Mouse (Mus musculus) intestine, embryonic 16.5 days (tissue): ENCODE data around the gene Gab1. TPM values are rescaled to one million over a fixed set of nuclear protein-coding genes. Genes with fewer than 3 reads are reported as not detected.
A peak's percentile ranks its signal among the peaks of the same experiment; 100 is the strongest.

Experiments used
- ATAC-seq: fragments of 200-750 bp; cut with Nextera tagmentation; 2 replicates; pipeline ENCODE4 v1.8.0; 2017; ENCODE audit warnings: moderate TSS enrichment, moderate library complexity
- H3K27ac ChIP-seq: fragments of 300-500 bp; sonication (generic); 2 replicates; pipeline ENCODE4 v1.5.1; 2014; ENCODE audit warnings: mild to moderate bottlenecking, low read length
- H3K27me3 ChIP-seq: fragments of 300-500 bp; sonication (generic); replicated peaks from 2 replicates; pipeline ENCODE4 v1.6.1; 2014; ENCODE audit warnings: low read length, control low read depth, mixed read lengths; ENCODE audit not compliant: control insufficient read depth, insufficient read depth
- H3K36me3 ChIP-seq: fragments of 300-500 bp; sonication (generic); 2 replicates; pipeline ENCODE4 v1.6.1; 2014; ENCODE audit warnings: low read length, control low read depth; ENCODE audit not compliant: control insufficient read depth, insufficient read depth
- H3K4me1 ChIP-seq: fragments of 300-500 bp; sonication (generic); 2 replicates; pipeline ENCODE4 v1.6.1; 2014; ENCODE audit warnings: low read length, control low read depth, mixed read lengths; ENCODE audit not compliant: control insufficient read depth, insufficient read depth
- H3K4me2 ChIP-seq: fragments of 300-500 bp; sonication (generic); 2 replicates; pipeline ENCODE4 v1.6.1; 2014; ENCODE audit warnings: low read depth, low read length, control low read depth
- H3K4me3 ChIP-seq: fragments of 300-500 bp; sonication (generic); 2 replicates; pipeline ENCODE4 v1.5.1; 2014; ENCODE audit warnings: mild to moderate bottlenecking, low read length
- H3K9ac ChIP-seq: fragments of 300-500 bp; sonication (generic); 2 replicates; pipeline ENCODE4 v1.6.1; 2014; ENCODE audit warnings: low read depth, low read length
- H3K9me3 ChIP-seq: fragments of 300-500 bp; sonication (generic); 2 replicates; pipeline ENCODE4 v1.6.1; 2016; ENCODE audit warnings: low read length, control low read depth; ENCODE audit not compliant: control insufficient read depth
- WGBS: fragments of 180-500 bp; shearing (Covaris S2); extraction: QIAGEN DNeasy Blood & Tissue Kit; methylation state at CpG from one replicate; pipeline ENCODE4 v1.1.7; 2014; 5-methylcytosine and 5-hydroxymethylcytosine counted together
- polyA plus RNA-seq: library from polyadenylated mRNA; unstranded; fragments of >200 nt; fragmentation: Nextera tagmentation; extraction: Ambion mirVana; gene quantifications from 2 replicates; pipeline ENCODE4 v1.2.1, GENCODE M21; 2015

The Gab1 gene
- polyA plus RNA-seq, 1 experiment from 2014 or later, result 9.0 TPM

DNA sequence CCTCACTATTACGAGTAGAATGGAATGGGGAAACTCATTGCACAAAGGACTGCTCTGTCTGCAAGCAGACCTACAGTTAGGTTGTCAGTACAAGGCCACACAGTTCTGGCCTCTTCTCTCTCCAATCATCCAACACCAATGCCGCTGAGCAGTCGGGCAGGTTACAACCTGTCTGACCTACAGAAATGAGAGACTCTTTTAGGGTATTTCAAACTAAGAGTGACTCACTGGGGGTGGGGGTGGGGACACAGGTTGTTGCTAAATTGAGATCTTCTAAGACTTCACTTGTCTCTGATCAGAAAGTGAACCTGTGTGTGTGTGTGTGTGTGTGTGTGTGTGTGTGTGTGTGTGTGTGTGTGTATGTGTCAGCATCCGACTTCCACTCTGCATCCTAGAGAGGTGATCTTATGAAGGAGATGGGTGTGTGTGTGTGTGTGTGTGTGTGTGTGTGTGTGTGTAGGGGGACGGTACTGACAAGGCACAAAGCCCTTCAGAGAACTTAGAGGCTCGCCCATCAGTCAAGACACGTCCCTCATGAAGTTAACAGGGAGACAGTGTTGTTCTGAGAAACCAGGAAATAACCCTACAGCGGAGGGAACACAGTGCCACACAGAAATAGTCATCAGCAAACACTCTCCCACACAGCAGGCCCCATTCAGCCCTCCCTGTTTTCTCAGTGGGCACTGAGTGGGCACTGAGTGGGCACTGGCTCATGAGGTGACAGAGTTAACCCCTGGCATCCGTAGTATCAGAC, 27.7 kb downstream of the Gab1 start:
- no peaks in the 10 kb centered on the region for H3K36me3 ChIP-seq
- H3K27ac ChIP-seq, result peak overlapping the region; percentile 82
- H3K9ac ChIP-seq, result peak overlapping the region; percentile 50
- 50% methylated on average over 9 of the region's 9 CpGs for WGBS
- ATAC-seq, result peak; percentile 76
- no peaks in the 10 kb centered on the region for H3K27me3 ChIP-seq
- H3K9me3 ChIP-seq, result no peaks in the 10 kb centered on the region
- peak overlapping the region; percentile 6; the same call in 1 of the 2 replicates for H3K4me3 ChIP-seq
- H3K4me1 ChIP-seq, result peaks cover 47% of the 10 kb centered on the region
- peak overlapping the region; percentile 50 for H3K4me2 ChIP-seq

DNA sequence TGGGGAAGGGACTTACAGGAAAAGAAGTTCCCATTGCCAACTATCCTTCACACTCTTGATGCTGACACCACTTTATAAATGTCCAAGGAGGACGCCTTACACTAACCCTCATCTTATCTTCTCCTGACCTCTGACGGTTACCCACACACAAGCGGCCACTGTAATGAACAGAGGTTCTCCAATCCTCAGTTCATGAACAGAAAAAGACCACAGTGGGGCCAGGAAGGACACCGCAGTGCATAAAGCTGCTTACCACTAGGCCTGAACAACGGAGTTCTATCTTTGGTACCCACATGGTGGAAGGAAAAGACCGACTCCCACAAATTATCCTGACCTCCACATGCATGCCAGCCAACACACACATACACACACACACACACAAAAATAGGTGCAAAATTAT, 28.7 kb downstream of the Gab1 start:
- 73% methylated on average over 6 of the region's 6 CpGs for WGBS
- Histone ChIP-seq H3K4me2 (no peak overlapping the region), H3K27ac (no peak overlapping the region), H3K9ac (no peak overlapping the region), H3K4me1 (peaks cover 43% of the 10 kb centered on the region), H3K36me3 (no peaks in the 10 kb centered on the region), H3K27me3 (no peaks in the 10 kb centered on the region), H3K9me3 (no peaks in the 10 kb centered on the region), H3K4me3 (no peak overlapping the region)
- no peak for ATAC-seq

DNA sequence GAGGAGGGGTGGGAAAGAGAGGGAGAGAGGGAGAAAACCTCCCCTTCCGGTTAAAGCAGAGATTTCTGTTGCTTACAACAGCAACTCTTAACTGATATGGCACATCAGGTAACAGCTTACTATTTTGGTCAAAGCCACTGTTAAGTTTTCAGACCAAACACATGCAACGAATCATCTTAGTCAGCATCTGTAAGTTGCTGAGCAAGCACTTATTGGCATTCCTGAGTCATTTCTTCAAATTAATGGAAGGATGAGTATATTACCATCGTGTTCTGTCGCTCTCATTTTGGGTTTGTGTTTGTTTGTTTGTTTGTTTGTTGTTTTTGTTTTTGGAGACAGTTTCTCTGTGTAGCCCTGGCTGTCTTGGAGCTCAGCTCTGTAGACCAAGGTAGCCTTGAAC, 30.3 kb downstream of the Gab1 start:
- Histone ChIP-seq H3K4me2 (no peak overlapping the region), H3K36me3 (no peaks in the 10 kb centered on the region), H3K4me1 (peaks cover 41% of the 10 kb centered on the region), H3K9ac (no peak overlapping the region), H3K4me3 (no peak overlapping the region), H3K9me3 (no peaks in the 10 kb centered on the region), H3K27me3 (no peaks in the 10 kb centered on the region), H3K27ac (no peak overlapping the region)
- 88% methylated on average over 4 of the region's 4 CpGs for whole genome bisulfite sequencing
- no peak for ATAC-seq

DNA sequence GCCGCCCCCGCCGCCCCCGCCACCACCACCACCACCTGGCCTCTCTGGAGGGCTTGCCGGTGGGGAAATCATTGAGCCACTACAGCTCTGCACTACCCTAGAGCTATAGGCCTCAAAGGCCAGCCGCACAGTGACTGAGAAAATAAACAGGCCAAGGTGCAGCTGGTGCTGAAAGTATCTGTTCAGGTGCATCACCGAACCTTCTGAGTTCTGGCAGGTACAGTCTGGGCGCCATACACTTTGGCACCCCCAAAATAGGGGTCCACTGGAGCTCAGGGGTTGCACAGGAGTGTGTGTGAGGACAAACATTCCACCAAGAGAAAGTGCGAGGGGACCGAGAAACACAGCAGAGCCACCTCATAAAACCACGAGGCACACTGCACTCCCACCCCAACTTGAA, 31.7 kb downstream of the Gab1 start:
- no peaks in the 10 kb centered on the region for H3K9me3 ChIP-seq
- peaks cover 41% of the 10 kb centered on the region for H3K4me1 ChIP-seq
- no peaks in the 10 kb centered on the region for H3K27me3 ChIP-seq
- H3K4me2 ChIP-seq, result no peak overlapping the region
- H3K9ac ChIP-seq, result no peak overlapping the region
- no peak overlapping the region for H3K4me3 ChIP-seq
- ATAC-seq, result no peak
- H3K36me3 ChIP-seq, result no peaks in the 10 kb centered on the region
- no peak overlapping the region for H3K27ac ChIP-seq
- 62% methylated on average over 11 of the region's 11 CpGs for WGBS

DNA sequence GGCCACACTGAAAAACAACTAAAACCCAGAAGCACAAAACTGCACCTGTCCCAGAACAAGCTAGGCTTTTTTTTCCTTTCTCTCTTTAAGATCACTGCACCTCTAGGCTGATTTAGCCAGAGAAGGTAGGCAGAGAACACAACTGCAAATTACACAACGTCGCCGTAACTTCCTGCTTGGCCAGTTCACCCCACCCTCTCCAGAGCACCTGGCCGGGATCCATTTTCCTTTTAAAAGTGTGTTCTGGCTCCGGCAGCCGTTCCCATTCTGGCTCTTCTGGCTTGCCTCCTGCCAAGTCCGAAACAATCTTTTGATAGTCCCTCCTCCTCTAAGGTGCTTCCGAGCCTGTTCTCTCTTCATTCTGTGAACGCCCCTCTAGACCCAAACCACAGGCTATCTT, 32.4 kb downstream of the Gab1 start:
- Histone ChIP-seq H3K4me2 (no peak overlapping the region), H3K27me3 (no peaks in the 10 kb centered on the region), H3K4me3 (no peak overlapping the region), H3K4me1 (peaks cover 34% of the 10 kb centered on the region), H3K27ac (peak overlapping the region; percentile 50), H3K9me3 (no peaks in the 10 kb centered on the region), H3K9ac (0 out of 2 replicates have a peak overlapping the region, but pooled peaks have one; percentile 26), H3K36me3 (no peaks in the 10 kb centered on the region)
- ATAC-seq, result peak; percentile 36; the same call in 1 of the 2 replicates
- WGBS, result 43% methylated on average over 9 of the region's 9 CpGs

DNA sequence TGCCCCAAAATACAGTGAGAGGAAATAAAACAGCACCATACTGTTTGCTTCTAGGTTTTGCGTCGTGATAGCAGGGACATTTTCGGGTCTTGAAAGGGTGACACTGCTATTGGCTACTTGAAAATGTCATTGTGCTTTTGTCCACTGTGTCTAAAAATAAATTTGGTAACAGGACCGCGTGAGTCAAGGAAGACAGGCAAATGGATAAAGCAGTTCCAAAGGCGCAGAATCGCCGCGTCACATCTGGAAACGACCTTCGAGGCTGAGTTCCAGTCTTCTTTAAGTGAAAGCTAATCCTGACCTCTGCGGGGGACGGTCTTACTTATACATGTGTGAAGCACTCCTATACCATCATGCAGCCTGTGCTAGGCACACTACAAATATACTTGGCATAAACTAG, 35.0 kb downstream of the Gab1 start:
- H3K4me2 ChIP-seq, result no peak overlapping the region
- no peaks in the 10 kb centered on the region for H3K36me3 ChIP-seq
- WGBS, result 88% methylated on average over 13 of the region's 13 CpGs
- H3K9ac ChIP-seq, result no peak overlapping the region
- ATAC-seq, result no peak
- no peaks in the 10 kb centered on the region for H3K27me3 ChIP-seq
- H3K4me1 ChIP-seq, result peaks cover 26% of the 10 kb centered on the region
- no peak overlapping the region for H3K4me3 ChIP-seq
- no peak overlapping the region for H3K27ac ChIP-seq
- no peaks in the 10 kb centered on the region for H3K9me3 ChIP-seq

DNA sequence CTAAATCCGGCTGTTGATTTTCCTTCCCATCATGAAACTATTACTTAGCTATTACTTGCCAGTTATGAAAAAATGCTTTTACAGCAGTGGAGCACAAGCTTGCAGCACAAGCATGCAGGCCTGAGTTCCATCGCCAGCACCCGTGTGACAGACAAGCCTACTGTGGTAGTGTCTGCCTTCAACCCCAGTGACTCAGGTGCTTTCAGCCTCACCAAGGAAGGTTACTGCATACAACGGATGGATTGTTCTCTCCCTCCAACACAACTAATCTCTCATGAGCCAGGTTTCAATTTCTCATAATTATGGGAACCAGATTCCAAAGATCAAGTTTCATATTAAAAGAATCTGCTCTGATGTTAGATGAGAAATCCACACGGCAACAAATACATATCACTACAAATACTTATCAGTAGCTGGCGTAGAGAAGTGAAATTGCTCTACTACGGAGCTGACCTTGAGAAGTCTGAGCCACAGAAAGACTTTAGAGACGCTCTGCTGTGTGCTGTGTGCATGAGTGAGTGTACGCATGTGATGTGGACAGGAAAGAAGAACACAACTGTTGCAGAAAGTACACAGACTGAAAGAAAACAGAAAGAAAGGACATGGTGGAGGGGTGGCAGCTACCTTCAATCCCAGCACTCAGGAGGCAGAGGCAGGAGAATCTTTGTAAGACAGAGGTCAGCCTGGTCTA, 36.4 kb downstream of the Gab1 start:
- Histone ChIP-seq H3K36me3 (no peaks in the 10 kb centered on the region), H3K4me3 (no peak overlapping the region), H3K4me2 (no peak overlapping the region), H3K27ac (0 out of 2 replicates have a peak overlapping the region, but pooled peaks have one; percentile 10), H3K9ac (no peak overlapping the region), H3K27me3 (no peaks in the 10 kb centered on the region), H3K9me3 (no peaks in the 10 kb centered on the region), H3K4me1 (peaks cover 13% of the 10 kb centered on the region)
- WGBS, result 66% methylated on average over 9 of the region's 9 CpGs
- peak; percentile 69 for ATAC-seq

DNA sequence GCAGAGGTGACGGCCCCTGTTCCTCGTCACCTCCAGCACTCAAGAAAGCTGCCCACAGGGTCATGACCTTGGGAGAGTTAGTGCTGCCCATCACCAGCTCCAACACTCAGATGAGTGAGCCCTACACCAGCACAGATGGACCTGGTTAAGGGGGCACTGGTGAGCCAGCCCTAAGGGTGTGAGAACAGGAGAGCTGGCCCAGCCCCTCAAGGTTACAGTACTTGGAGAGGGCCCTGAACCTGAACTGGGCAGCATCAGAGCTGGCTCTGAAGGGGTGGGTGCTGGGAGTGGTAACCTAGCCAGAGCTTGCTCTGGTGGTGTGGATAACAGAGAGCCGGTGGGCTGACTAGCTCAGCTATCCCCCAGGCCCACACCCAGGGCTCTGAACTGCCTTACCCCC, 37.8 kb downstream of the Gab1 start:
- no peak overlapping the region for H3K4me3 ChIP-seq
- H3K9ac ChIP-seq, result no peak overlapping the region
- peaks cover 5% of the 10 kb centered on the region; the same call in 1 of the 2 replicates for H3K4me1 ChIP-seq
- H3K9me3 ChIP-seq, result no peaks in the 10 kb centered on the region
- no peaks in the 10 kb centered on the region for H3K36me3 ChIP-seq
- no peaks in the 10 kb centered on the region for H3K27me3 ChIP-seq
- 89% methylated on average over 3 of the region's 3 CpGs for WGBS
- no peak overlapping the region for H3K4me2 ChIP-seq
- ATAC-seq, result no peak
- no peak overlapping the region for H3K27ac ChIP-seq

DNA sequence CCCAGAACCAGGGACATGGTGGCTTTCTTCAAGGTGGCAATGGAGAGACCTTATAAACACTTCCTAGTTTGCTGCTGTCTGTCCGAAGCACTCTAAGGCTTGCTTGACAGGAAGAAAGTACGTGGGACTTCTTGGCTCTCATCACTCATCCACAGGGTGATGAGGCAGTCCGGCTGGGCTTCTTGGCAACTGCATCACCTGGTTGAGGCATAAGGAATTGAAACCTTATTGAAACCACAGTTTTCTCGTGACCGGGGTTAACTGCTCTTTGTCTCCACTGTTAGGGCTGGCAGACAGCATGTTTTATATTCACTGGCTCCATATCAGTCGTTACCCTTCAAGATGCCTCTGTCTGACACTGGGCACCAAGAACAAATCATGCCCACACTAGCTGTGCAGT, 40.2 kb downstream of the Gab1 start:
- WGBS, result 84% methylated on average over 6 of the region's 6 CpGs
- Histone ChIP-seq H3K4me1 (peaks cover 5% of the 10 kb centered on the region; the same call in 1 of the 2 replicates), H3K4me2 (no peak overlapping the region), H3K36me3 (no peaks in the 10 kb centered on the region), H3K27ac (no peak overlapping the region), H3K4me3 (no peak overlapping the region), H3K9ac (no peak overlapping the region), H3K27me3 (no peaks in the 10 kb centered on the region), H3K9me3 (no peaks in the 10 kb centered on the region)
- ATAC-seq, result no peak
